In the genomic region with DNA sequence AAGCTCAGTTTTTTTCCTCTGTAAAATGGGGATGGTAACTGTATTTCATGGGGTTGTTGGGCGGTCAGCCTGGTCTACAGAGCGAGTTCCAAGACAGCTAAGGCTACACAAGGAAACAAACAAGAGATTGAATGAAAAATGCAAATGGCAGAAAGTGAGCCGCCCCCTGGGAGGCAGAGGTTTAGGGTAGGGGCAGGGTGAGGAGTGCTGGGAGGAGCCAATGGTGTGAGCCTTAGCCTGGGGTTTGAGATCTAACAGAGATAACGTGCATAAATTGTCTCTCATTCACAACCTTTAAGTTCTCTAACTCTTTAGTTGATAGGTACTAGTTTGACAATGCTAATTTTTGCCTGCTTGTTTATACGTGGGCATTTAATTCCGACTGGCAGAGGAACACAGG, we compare ENCODE assay signal across 8 mouse cellular contexts. TPM values are rescaled to one million over a fixed set of nuclear protein-coding genes. Genes with fewer than 3 reads are reported as not detected.
DNase-seq lines count a peak whose midpoint lies in the region; ATAC-seq lines count a peak whose summit lies in the region.

No protein-coding gene starts in this region.

- H3K27me3 ChIP-seq in heart, embryonic 15.5 days: no peaks in the 10 kb centered on the region
- H3K27me3 ChIP-seq in hindbrain, embryonic 10.5 days (ENCODE audit: insufficient read depth, poor library complexity, severe bottlenecking): no peaks in the 10 kb centered on the region

- no peak overlapping the region for H3K9ac ChIP-seq in heart, embryonic 15.5 days

- intact Hi-C loops in heart, postnatal 25 days (cut with DNase I): loop anchor here (10.0 kb wide), 1 partner anchor 590 kb away; a partner anchor contains a TSS
- intact Hi-C loops in gastrocnemius, postnatal 36 days (cut with DNase I): no loop called here

- peak overlapping the region; percentile 62 for H3K4me3 ChIP-seq in heart, embryonic 15.5 days
- H3K4me3 ChIP-seq in hindbrain, embryonic 10.5 days: peak overlapping the region; percentile 67

- 13% methylated on average over 6 of the region's 6 CpGs for WGBS in heart, embryonic 15.5 days
- 17% methylated on average over 6 of the region's 6 CpGs for WGBS in hindbrain, embryonic 10.5 days

- peaks cover 3% of the 10 kb centered on the region; the same call in 1 of the 2 replicates for H3K36me3 ChIP-seq in heart, embryonic 15.5 days
- peaks cover 12% of the 10 kb centered on the region for H3K36me3 ChIP-seq in hindbrain, embryonic 10.5 days

- H3K27ac ChIP-seq in heart, embryonic 15.5 days: no peak overlapping the region
- H3K27ac ChIP-seq in hindbrain, embryonic 10.5 days: peak overlapping the region; percentile 69

- peak; percentile 27; the same call in 1 of the 2 replicates for ATAC-seq in heart, embryonic 15.5 days (replicated peaks; ENCODE audit: insufficient number of reproducible peaks, insufficient read depth, low FRiP score, low read depth)
- peak; percentile 43 for ATAC-seq in activated CD4-positive, CD25-positive, alpha-beta regulatory T cell, adult 4 months
- peak; percentile 40 for ATAC-seq in megakaryocyte-erythroid progenitor cell, adult 5-6 weeks (replicated peaks; ENCODE audit: low FRiP score, low TSS enrichment, poor library complexity, severe bottlenecking)

- no peaks in the 10 kb centered on the region for H3K9me3 ChIP-seq in heart, embryonic 15.5 days (replicated peaks)
- no peaks in the 10 kb centered on the region for H3K9me3 ChIP-seq in hindbrain, embryonic 10.5 days

- peak overlapping the region; percentile 67 for H3K4me2 ChIP-seq in heart, embryonic 15.5 days

- no peaks in the 10 kb centered on the region for H3K4me1 ChIP-seq in heart, embryonic 15.5 days (replicated peaks)
- peaks cover 7% of the 10 kb centered on the region for H3K4me1 ChIP-seq in hindbrain, embryonic 10.5 days (replicated peaks)

- DNase-seq in heart, postnatal 25 days (ENCODE audit: low spot score): no peak
- no peak for DNase-seq in hindbrain, embryonic 10.5 days (ENCODE audit: low spot score)
- no peak for DNase-seq in gastrocnemius, postnatal 4 days (ENCODE audit: low spot score in 2 of 2)
- DNase-seq in yolk sac, embryonic 10.5 days (ENCODE audit: low spot score): no peak
- DNase-seq in gastrocnemius, postnatal 36 days: no peak

RNA-seq across cellular contexts. Expression of a gene that starts 0.3 kb away (rescaled TPM):
- polyA plus RNA-seq in heart, embryonic 15.5 days (2015; fragmentation: Nextera tagmentation; extraction: Ambion mirVana): 9.8 and 14.5 TPM in 2 replicates
- 1 to 10 TPM; 1.2 to 1.7 TPM for total RNA-seq in heart, postnatal 25 days (2021)
- 10 to 100 TPM in 1 of 2 experiments, 1 to 10 TPM in 1; 8.2 to 19.8 TPM for polyA plus RNA-seq in activated CD4-positive, CD25-positive, alpha-beta regulatory T cell, adult 4 months (2017; shearing (Covaris generic))
- 19.4 and 24.3 TPM in 2 replicates for polyA plus RNA-seq in hindbrain, embryonic 10.5 days (2016; fragmentation: Nextera tagmentation; extraction: Ambion mirVana)
- 15.5 and 18.6 TPM in 2 replicates for total RNA-seq in megakaryocyte-erythroid progenitor cell, adult 5-6 weeks (2014; fragmentation: Nextera tagmentation)
- 21.1 and 21.5 TPM in 2 replicates for total RNA-seq in megakaryocyte-erythroid progenitor cell, adult 5-6 weeks (2017)
- total RNA-seq in gastrocnemius, postnatal 4 days (2021): 1 to 10 TPM; 3.6 to 5.0 TPM
- total RNA-seq in gastrocnemius, postnatal 36 days (2021): 1 to 10 TPM in 1 of 2 experiments, under 1 TPM in 1; 0.87 to 1.1 TPM

RNA-seq across cellular contexts. Expression of a gene that starts 20.2 kb away (rescaled TPM):
- not detected in 2 replicates for polyA plus RNA-seq in heart, embryonic 15.5 days (2015; fragmentation: Nextera tagmentation; extraction: Ambion mirVana)
- not detected for total RNA-seq in heart, postnatal 25 days (2021)
- not detected for polyA plus RNA-seq in activated CD4-positive, CD25-positive, alpha-beta regulatory T cell, adult 4 months (2017; shearing (Covaris generic))
- polyA plus RNA-seq in hindbrain, embryonic 10.5 days (2016; fragmentation: Nextera tagmentation; extraction: Ambion mirVana): not detected in 2 replicates
- total RNA-seq in megakaryocyte-erythroid progenitor cell, adult 5-6 weeks (2014; fragmentation: Nextera tagmentation): not detected in 2 replicates
- total RNA-seq in megakaryocyte-erythroid progenitor cell, adult 5-6 weeks (2017): not detected in 2 replicates
- not detected for total RNA-seq in gastrocnemius, postnatal 4 days (2021)
- total RNA-seq in gastrocnemius, postnatal 36 days (2021): not detected
